Mouse (Mus musculus) CD4-positive, CD25-positive, alpha-beta regulatory T cell, adult 2 months (primary cell): Measurements from ENCODE around the gene Tnni1.

Source experiments
- DNase-seq: peaks from one replicate; pipeline ENCODE4 v3.0.0-alpha.2; 2012; ENCODE audit warnings: low read depth, low spot score

The Tnni1 gene

DNA sequence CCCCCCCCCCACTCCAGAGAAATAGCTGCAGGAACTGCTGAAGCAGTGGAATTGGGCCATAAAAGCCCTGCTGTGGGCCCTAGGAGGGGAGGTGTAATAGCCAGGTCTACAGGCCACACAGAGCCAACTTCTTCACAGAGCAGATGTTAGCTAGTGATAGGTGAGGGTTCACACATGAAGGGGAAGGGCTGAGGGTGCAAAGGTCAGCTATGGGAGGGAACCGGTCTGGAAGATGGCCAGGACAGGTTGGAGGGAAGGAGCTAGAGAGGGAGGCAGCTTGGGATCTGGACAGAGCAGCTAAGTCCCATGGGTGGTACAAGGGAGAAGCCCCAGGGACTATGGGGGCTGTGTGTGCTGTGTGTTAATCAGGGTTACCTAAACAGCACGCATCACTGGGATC lies 30.9 kb downstream of the Tnni1 start:
- no peak for DNase-seq

- peak; percentile 89 for DNase-seq
Observed at GRCm38 (mm10) chr1:135811016-135811646, 31.9 kb downstream of the Tnni1 start.

- no peak for DNase-seq
Observed at GRCm38 (mm10) chr1:135812205-135812604, 33.0 kb downstream of the Tnni1 start.

- no peak for DNase-seq
Observed at GRCm38 (mm10) chr1:135812618-135813017, 33.4 kb downstream of the Tnni1 start.

- DNase-seq: no peak
Observed at GRCm38 (mm10) chr1:135813071-135813470, 33.8 kb downstream of the Tnni1 start.

GRCm38 (mm10) chr1:135813687-135814395 lies 34.6 kb downstream of the Tnni1 start:
- no peak for DNase-seq

DNA sequence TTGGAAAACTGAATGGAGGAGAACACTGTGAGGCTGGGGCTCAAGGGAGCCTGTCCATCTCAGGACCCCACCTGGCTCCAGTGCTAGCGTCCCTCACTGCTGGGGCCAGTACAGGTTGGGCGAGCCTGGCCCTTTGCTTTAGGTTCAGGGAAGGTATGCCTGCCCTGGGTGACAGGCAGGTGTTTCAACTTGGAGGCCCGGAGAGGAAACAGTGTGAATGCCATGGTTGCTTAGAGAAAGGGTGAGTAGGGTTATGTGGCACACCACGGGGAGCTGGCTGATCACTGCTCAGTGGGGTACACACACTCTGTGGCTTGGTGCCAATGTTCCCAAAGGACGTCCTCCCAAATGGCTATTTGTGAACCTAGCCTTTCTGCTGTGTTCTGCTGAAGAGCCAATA lies 35.3 kb downstream of the Tnni1 start:
- no peak for DNase-seq

GRCm38 (mm10) chr1:135817595-135817994 lies 38.4 kb downstream of the Tnni1 start:
- peak; percentile 62 for DNase-seq

- peak; percentile 59 for DNase-seq
Observed at GRCm38 (mm10) chr1:135818481-135819086, 39.4 kb downstream of the Tnni1 start, which contains the start of gene Lad1. Gene Lad1, plus strand, starts transcription at chr1:135818598.

- no peak for DNase-seq
Observed at GRCm38 (mm10) chr1:135820071-135820470, 40.8 kb downstream of the Tnni1 start.

DNA sequence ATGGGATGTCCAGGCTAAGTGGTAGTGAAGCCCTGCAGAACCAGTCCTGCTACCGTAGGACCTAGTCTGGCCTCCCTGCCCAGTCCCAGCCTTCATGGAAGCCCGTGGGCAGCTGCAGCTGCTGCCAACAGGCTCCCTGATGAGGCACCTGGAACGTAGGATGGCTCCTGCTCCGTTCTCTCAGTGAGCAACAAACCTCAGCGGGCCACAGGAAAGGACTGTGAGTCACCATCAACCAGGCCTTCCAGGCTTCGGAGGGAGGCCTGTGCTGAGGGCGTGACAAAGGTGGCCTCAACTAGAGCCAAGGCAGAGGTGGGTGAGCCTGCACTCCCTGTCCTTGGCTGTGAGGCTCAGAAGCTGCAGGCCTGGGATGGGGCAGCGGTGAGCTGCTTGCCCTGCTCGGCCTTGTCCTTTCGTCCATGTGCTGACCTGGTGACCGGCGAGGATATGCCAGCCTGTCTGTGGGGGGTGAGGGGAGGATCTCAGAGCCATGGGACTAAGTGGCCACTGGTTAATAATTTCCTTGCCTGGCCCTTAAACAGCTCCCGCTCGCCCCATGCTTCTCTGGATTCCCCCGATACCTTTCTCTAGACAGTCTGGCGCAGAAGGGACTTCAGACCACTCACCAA lies 41.6 kb downstream of the Tnni1 start:
- peak; percentile 32 for DNase-seq

- no peak for DNase-seq
Observed at GRCm38 (mm10) chr1:135821780-135822179, 42.5 kb downstream of the Tnni1 start.

GRCm38 (mm10) chr1:135828918-135829317 lies 49.7 kb downstream of the Tnni1 start:
- DNase-seq: peak; percentile 86

GRCm38 (mm10) chr1:135834206-135834859 lies 55.1 kb downstream of the Tnni1 start:
- peak; percentile 35 for DNase-seq

DNA sequence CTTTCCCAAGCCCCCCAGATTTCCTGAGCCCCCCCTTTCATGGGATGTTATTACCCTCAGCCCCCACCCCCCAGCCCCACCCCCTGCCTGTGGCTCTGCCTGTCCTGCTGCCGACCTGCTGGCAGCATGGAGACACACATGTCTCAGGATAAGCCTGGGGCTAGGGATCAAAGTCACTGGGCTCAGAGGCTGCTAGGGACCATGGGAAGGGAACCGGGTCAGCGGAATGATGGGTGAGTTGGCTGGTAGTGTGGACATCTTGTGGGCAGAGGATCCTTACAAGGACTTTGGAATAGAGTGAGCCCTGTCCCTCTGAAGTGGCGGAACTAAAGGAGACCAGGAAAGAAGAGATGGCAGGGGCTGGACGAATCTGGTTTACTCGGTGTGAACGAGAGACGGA lies 55.7 kb downstream of the Tnni1 start:
- no peak for DNase-seq

GRCm38 (mm10) chr1:135835716-135836483 lies 56.7 kb downstream of the Tnni1 start, which contains the start of gene Tnnt2:
Gene Tnnt2, plus strand, starts transcription at chr1:135836354.
- DNase-seq: no peak

DNA sequence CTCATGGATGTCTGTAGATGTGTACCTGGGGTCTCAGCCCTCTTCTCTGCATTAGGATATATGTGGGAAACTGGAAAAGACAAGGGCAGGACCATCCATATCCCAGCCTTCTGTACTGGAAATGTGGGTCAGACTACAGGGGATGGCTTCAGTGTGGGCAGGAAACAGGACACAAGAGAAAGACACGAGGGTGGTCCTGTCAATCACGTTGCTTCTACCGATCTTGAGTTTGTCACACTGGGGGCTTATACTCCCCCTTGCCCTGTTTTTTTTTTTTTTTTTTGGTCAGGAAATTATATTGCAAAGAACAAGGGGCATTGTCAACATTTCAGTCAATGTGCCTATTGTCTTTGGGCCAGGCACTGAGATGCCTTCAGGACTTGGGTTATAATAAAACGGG lies 59.4 kb downstream of the Tnni1 start:
- no peak for DNase-seq

- DNase-seq: no peak
Observed at GRCm38 (mm10) chr1:135839065-135839464, 59.8 kb downstream of the Tnni1 start.

GRCm38 (mm10) chr1:135840675-135841395 lies 61.6 kb downstream of the Tnni1 start:
- DNase-seq: no peak

DNA sequence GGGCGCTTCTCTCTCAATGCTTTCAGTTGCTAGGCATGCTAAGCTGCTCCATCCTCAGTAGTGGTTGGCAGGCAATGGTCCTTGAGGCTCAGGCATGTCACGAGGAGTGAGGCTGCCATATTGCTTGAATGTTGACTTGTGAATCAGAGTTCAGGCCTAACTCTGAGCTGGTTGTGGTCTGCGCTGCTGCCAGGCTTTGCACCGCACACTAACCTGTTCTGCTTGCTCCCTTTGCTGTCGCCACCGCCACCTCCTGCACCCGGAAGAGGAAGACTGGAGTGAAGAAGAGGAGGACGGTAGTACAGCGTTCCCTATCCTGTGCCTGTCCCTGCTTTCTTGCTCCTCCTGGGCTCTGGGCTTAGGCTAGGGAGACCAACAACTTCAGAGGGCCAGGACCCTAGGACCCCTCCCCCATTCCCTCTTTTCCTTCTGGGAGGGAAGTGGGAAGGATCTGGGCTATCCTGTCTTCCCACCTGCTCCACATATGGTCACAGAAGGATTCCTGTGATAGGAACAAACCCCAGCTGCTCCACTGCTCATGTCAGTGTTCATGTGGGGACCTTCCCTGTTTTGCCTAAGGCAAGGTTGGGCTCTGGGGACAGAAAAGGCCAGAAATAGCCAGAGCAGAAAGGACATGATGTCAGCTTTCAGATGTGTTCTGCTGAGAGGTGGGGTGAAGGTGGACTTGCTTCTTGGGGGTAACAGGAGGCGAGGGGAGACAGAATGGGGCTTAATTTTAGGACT lies 64.5 kb downstream of the Tnni1 start:
- DNase-seq: no peak
